Mouse (Mus musculus): Measurements from ENCODE around the gene Pde2a. TPM values are rescaled to one million over a fixed set of nuclear protein-coding genes. Genes with fewer than 3 reads are reported as not detected.

Gene Pde2a
- polyA plus RNA-seq, 1 experiment from 2014 or later, result 33.0 TPM

DNA sequence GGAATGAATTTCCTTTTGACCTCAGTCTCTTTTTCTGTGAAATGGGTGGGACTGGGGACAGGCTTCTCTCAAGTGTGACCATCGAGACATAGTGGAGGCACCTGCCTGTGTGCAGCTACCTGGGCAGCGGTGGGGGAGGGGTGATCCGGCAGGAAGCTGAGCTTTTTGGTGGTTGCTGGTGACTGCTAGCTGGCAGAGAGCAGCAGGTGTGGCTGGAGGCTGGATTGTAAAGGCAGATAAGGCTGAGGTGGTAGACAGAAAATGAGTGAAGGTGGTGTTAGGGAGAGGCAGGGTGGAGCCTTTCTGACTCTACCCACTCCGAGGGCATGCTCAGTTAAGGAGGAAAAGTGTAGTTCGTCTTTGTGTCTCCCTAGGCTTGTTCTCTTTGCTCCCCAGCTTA lies 65.6 kb downstream of the Pde2a start:
- no peak for ATAC-seq (ENCODE audit: low read depth)
- H3K4me3 ChIP-seq (ENCODE audit: low read depth, low read length), result no peak overlapping the region
- H3K4me1 ChIP-seq (ENCODE audit: control insufficient read depth, insufficient read depth, low read length), result peaks cover 3% of the 10 kb centered on the region; the same call in 1 of the 2 replicates
- no peak overlapping the region for H3K27ac ChIP-seq (replicated peaks; ENCODE audit: low read depth, low read length)
- no peaks in the 10 kb centered on the region for H3K9me3 ChIP-seq (ENCODE audit: control insufficient read depth, low read length)
- 72% methylated on average over 5 of the region's 5 CpGs for WGBS
- H3K4me2 ChIP-seq (ENCODE audit: low read depth, low read length), result no peak overlapping the region
- H3K9ac ChIP-seq (ENCODE audit: low read depth, low read length), result no peak overlapping the region
- no peaks in the 10 kb centered on the region for H3K27me3 ChIP-seq (replicated peaks; ENCODE audit: control insufficient read depth, insufficient read depth, low read length)
- H3K36me3 ChIP-seq (ENCODE audit: control insufficient read depth, insufficient read depth, low read length), result no peaks in the 10 kb centered on the region
- no peak for DNase-seq (ENCODE audit: low spot score)

DNA sequence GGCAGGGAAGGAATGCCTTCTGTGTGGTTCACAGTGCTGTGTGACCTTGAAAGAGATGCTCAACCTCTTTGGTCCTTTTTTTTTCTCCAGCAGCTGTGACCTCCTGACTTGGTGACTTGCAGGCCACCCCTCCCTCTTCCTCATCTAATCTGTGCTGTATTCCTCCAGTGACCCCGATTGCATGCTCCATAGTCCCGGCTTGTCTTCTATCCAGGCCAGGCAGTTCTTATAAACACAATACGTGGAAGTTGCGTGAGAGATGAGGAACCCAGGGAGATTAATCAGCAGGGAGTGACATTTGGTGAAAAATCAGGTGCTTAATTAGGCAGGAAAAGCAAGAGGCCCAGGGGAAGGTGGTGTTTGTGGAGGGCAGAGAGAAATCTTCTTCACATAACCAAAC lies 69.5 kb downstream of the Pde2a start:
- H3K27ac ChIP-seq (replicated peaks; ENCODE audit: low read depth, low read length), result no peak overlapping the region
- no peaks in the 10 kb centered on the region for H3K27me3 ChIP-seq (replicated peaks; ENCODE audit: control insufficient read depth, insufficient read depth, low read length)
- no peaks in the 10 kb centered on the region for H3K4me1 ChIP-seq (ENCODE audit: control insufficient read depth, insufficient read depth, low read length)
- H3K9me3 ChIP-seq (ENCODE audit: control insufficient read depth, low read length), result no peaks in the 10 kb centered on the region
- ATAC-seq (ENCODE audit: low read depth) (no peak), DNase-seq (ENCODE audit: low spot score) (no peak)
- H3K4me2 ChIP-seq (ENCODE audit: low read depth, low read length), result no peak overlapping the region
- no peaks in the 10 kb centered on the region for H3K36me3 ChIP-seq (ENCODE audit: control insufficient read depth, insufficient read depth, low read length)
- no peak overlapping the region for H3K4me3 ChIP-seq (ENCODE audit: low read depth, low read length)
- H3K9ac ChIP-seq (ENCODE audit: low read depth, low read length), result no peak overlapping the region
- 50% methylated on average over 4 of the region's 4 CpGs for WGBS

DNA sequence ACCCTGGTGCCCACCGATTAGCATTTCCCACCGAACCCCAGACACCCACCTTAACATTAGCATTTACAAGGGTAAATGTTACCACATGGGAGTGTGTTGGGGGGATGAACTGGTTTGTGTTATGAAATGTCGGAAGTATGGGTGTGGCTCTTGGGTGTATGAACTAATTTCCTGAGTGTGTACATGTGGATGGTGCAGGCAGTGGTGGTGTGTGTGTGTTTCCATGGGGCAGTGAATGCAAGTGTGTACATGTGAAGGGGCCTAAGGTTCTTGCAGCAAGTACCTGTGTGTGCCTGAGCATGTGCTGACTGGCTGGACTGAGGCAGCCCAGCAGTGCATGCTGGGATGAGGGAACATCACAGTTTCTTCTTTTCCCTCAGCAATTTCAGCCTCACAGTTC lies 76.9 kb downstream of the Pde2a start:
- H3K4me3 ChIP-seq (ENCODE audit: low read depth, low read length), result no peak overlapping the region
- H3K36me3 ChIP-seq (ENCODE audit: control insufficient read depth, insufficient read depth, low read length), result no peaks in the 10 kb centered on the region
- no peaks in the 10 kb centered on the region for H3K4me1 ChIP-seq (ENCODE audit: control insufficient read depth, insufficient read depth, low read length)
- H3K27ac ChIP-seq (replicated peaks; ENCODE audit: low read depth, low read length), result no peak overlapping the region
- 60% methylated on average over 3 of the region's 3 CpGs for WGBS
- 0 out of 2 replicates have a peak, but pooled peaks cover 2% of the 10 kb centered on the region for H3K9me3 ChIP-seq (ENCODE audit: control insufficient read depth, low read length)
- H3K9ac ChIP-seq (ENCODE audit: low read depth, low read length), result no peak overlapping the region
- ATAC-seq (ENCODE audit: low read depth), result no peak
- peaks cover 2% of the 10 kb centered on the region; the same call in 1 of the 2 replicates for H3K27me3 ChIP-seq (replicated peaks; ENCODE audit: control insufficient read depth, insufficient read depth, low read length)
- no peak for DNase-seq (ENCODE audit: low spot score)
- H3K4me2 ChIP-seq (ENCODE audit: low read depth, low read length), result no peak overlapping the region

DNA sequence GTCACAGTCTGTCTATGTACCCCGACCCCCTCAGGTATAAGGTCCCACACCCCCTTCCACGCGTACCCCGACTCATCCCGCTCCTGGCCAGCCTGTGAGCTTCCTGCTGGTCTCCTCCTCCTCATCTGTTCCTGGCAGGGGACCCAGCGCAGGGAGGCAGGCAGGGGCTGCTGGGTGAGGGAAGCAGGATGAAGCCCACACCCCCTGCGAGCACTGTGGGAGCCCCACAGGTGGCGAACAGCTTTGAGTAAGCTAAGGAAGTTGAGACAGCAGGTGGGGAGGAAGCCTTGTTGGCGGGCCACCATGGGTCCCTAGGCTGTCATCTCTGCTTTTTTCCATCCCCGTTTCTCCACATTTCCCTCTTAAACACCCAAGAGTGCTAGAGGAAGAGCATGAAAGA lies 77.8 kb downstream of the Pde2a start:
- Histone ChIP-seq H3K4me3 (ENCODE audit: low read depth, low read length) (no peak overlapping the region), H3K36me3 (ENCODE audit: control insufficient read depth, insufficient read depth, low read length) (no peaks in the 10 kb centered on the region), H3K27ac (replicated peaks; ENCODE audit: low read depth, low read length) (no peak overlapping the region), H3K9me3 (ENCODE audit: control insufficient read depth, low read length) (0 out of 2 replicates have a peak, but pooled peaks cover 2% of the 10 kb centered on the region), H3K27me3 (replicated peaks; ENCODE audit: control insufficient read depth, insufficient read depth, low read length) (peaks cover 11% of the 10 kb centered on the region), H3K4me2 (ENCODE audit: low read depth, low read length) (no peak overlapping the region), H3K4me1 (ENCODE audit: control insufficient read depth, insufficient read depth, low read length) (0 out of 2 replicates have a peak, but pooled peaks cover 4% of the 10 kb centered on the region), H3K9ac (ENCODE audit: low read depth, low read length) (no peak overlapping the region)
- no peak for DNase-seq (ENCODE audit: low spot score)
- ATAC-seq (ENCODE audit: low read depth), result no peak
- WGBS, result 34% methylated on average over 10 of the region's 10 CpGs

GRCm38 (mm10) chr7:101499701-101500100 lies 78.2 kb downstream of the Pde2a start:
- Histone ChIP-seq H3K4me3 (ENCODE audit: low read depth, low read length) (no peak overlapping the region), H3K4me1 (ENCODE audit: control insufficient read depth, insufficient read depth, low read length) (0 out of 2 replicates have a peak, but pooled peaks cover 8% of the 10 kb centered on the region), H3K4me2 (ENCODE audit: low read depth, low read length) (no peak overlapping the region), H3K27ac (replicated peaks; ENCODE audit: low read depth, low read length) (no peak overlapping the region), H3K27me3 (replicated peaks; ENCODE audit: control insufficient read depth, insufficient read depth, low read length) (peaks cover 15% of the 10 kb centered on the region), H3K9me3 (ENCODE audit: control insufficient read depth, low read length) (0 out of 2 replicates have a peak, but pooled peaks cover 2% of the 10 kb centered on the region), H3K9ac (ENCODE audit: low read depth, low read length) (no peak overlapping the region), H3K36me3 (ENCODE audit: control insufficient read depth, insufficient read depth, low read length) (no peaks in the 10 kb centered on the region)
- no peak for ATAC-seq (ENCODE audit: low read depth)
- no peak for DNase-seq (ENCODE audit: low spot score)
- 74% methylated on average over 9 of the region's 9 CpGs for WGBS

DNA sequence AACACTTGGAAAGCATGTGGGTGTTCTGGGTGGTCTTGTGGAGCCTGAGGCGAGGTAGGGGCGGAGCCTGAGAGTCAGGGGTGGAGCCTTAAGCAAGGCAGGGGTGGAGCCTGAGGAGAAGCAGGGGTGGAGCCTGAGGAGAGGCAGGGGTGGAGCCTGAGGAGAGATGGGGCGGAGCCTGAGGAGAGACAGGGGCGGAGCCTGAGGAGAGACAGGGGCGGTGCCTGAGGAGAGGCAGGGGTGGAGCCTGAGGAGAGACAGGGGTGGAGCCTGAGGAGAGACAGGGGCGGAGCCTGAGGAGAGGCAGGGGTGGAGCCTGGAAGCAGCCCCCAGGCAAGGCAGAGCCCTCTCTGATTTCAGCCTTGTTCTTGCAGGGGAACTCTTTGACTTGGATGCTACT lies 79.7 kb downstream of the Pde2a start:
- Histone ChIP-seq H3K9ac (ENCODE audit: low read depth, low read length) (no peak overlapping the region), H3K4me1 (ENCODE audit: control insufficient read depth, insufficient read depth, low read length) (0 out of 2 replicates have a peak, but pooled peaks cover 8% of the 10 kb centered on the region), H3K4me2 (ENCODE audit: low read depth, low read length) (no peak overlapping the region), H3K27me3 (replicated peaks; ENCODE audit: control insufficient read depth, insufficient read depth, low read length) (peaks cover 17% of the 10 kb centered on the region), H3K27ac (replicated peaks; ENCODE audit: low read depth, low read length) (no peak overlapping the region), H3K36me3 (ENCODE audit: control insufficient read depth, insufficient read depth, low read length) (no peaks in the 10 kb centered on the region), H3K9me3 (ENCODE audit: control insufficient read depth, low read length) (0 out of 2 replicates have a peak, but pooled peaks cover 2% of the 10 kb centered on the region), H3K4me3 (ENCODE audit: low read depth, low read length) (no peak overlapping the region)
- 73% methylated on average over 6 of the region's 6 CpGs for WGBS
- DNase-seq (ENCODE audit: low spot score), result no peak
- ATAC-seq (ENCODE audit: low read depth), result no peak

DNA sequence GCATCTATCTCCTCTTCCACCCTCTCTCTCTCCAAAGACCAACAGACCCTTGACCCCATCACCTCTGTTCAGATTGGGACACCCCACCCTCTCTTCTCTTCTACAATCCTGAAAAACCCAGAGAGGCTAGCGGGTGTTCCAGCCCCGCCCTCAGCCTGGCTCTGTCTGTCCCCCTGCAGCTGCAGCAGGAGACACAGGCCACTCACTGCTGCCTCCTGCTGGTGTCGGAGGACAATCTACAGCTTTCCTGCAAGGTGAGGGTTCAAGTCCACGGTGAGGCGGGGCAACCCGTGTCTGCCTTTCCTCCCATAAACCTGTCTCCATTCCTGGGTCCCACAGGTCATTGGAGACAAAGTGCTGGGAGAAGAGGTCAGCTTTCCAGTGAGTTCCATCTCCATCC lies 80.2 kb downstream of the Pde2a start:
- no peak for ATAC-seq (ENCODE audit: low read depth)
- WGBS, result 63% methylated on average over 6 of the region's 6 CpGs
- peaks cover 17% of the 10 kb centered on the region for H3K27me3 ChIP-seq (replicated peaks; ENCODE audit: control insufficient read depth, insufficient read depth, low read length)
- H3K4me3 ChIP-seq (ENCODE audit: low read depth, low read length), result no peak overlapping the region
- no peak overlapping the region for H3K27ac ChIP-seq (replicated peaks; ENCODE audit: low read depth, low read length)
- H3K4me1 ChIP-seq (ENCODE audit: control insufficient read depth, insufficient read depth, low read length), result 0 out of 2 replicates have a peak, but pooled peaks cover 8% of the 10 kb centered on the region
- DNase-seq (ENCODE audit: low spot score), result no peak
- no peaks in the 10 kb centered on the region for H3K36me3 ChIP-seq (ENCODE audit: control insufficient read depth, insufficient read depth, low read length)
- H3K9me3 ChIP-seq (ENCODE audit: control insufficient read depth, low read length), result 0 out of 2 replicates have a peak, but pooled peaks cover 2% of the 10 kb centered on the region
- no peak overlapping the region for H3K9ac ChIP-seq (ENCODE audit: low read depth, low read length)
- H3K4me2 ChIP-seq (ENCODE audit: low read depth, low read length), result no peak overlapping the region

- H3K9me3 ChIP-seq (ENCODE audit: control insufficient read depth, low read length), result 0 out of 2 replicates have a peak, but pooled peaks cover 2% of the 10 kb centered on the region
- DNase-seq (ENCODE audit: low spot score), result peak; percentile 44
- no peak overlapping the region for H3K4me3 ChIP-seq (ENCODE audit: low read depth, low read length)
- H3K27me3 ChIP-seq (replicated peaks; ENCODE audit: control insufficient read depth, insufficient read depth, low read length), result peaks cover 17% of the 10 kb centered on the region
- 25% methylated on average over 8 of the region's 8 CpGs for WGBS
- H3K9ac ChIP-seq (ENCODE audit: low read depth, low read length), result no peak overlapping the region
- no peaks in the 10 kb centered on the region for H3K36me3 ChIP-seq (ENCODE audit: control insufficient read depth, insufficient read depth, low read length)
- H3K27ac ChIP-seq (replicated peaks; ENCODE audit: low read depth, low read length), result no peak overlapping the region
- ATAC-seq (ENCODE audit: low read depth), result no peak
- H3K4me2 ChIP-seq (ENCODE audit: low read depth, low read length), result no peak overlapping the region
- 0 out of 2 replicates have a peak, but pooled peaks cover 8% of the 10 kb centered on the region for H3K4me1 ChIP-seq (ENCODE audit: control insufficient read depth, insufficient read depth, low read length)
These were observed 81.9 kb downstream of the Pde2a start for GRCm38 (mm10) chr7:101503351-101503750.

GRCm38 (mm10) chr7:101503803-101504202 lies 82.3 kb downstream of the Pde2a start:
- WGBS, result 34% methylated on average over 7 of the region's 7 CpGs
- H3K27me3 ChIP-seq (replicated peaks; ENCODE audit: control insufficient read depth, insufficient read depth, low read length), result peaks cover 17% of the 10 kb centered on the region
- DNase-seq (ENCODE audit: low spot score), result no peak

More at GRCm38 (mm10) chr7:101503803-101504202, 82.3 kb downstream of the Pde2a start:
- H3K36me3 ChIP-seq (ENCODE audit: control insufficient read depth, insufficient read depth, low read length), result no peaks in the 10 kb centered on the region
- H3K4me2 ChIP-seq (ENCODE audit: low read depth, low read length), result peak overlapping the region; percentile 53; the same call in 1 of the 2 replicates
- H3K9me3 ChIP-seq (ENCODE audit: control insufficient read depth, low read length), result 0 out of 2 replicates have a peak, but pooled peaks cover 2% of the 10 kb centered on the region
- no peak overlapping the region for H3K4me3 ChIP-seq (ENCODE audit: low read depth, low read length)
- H3K9ac ChIP-seq (ENCODE audit: low read depth, low read length), result no peak overlapping the region
- H3K4me1 ChIP-seq (ENCODE audit: control insufficient read depth, insufficient read depth, low read length), result 0 out of 2 replicates have a peak, but pooled peaks cover 8% of the 10 kb centered on the region
- no peak for ATAC-seq (ENCODE audit: low read depth)
- no peak overlapping the region for H3K27ac ChIP-seq (replicated peaks; ENCODE audit: low read depth, low read length)

All from embryonic facial prominence, embryonic 14.5 days (tissue).